Mouse (Mus musculus) R1 (cell line): ENCODE data around the gene G6pc.
"Not testable (repeated sequence)": the region's sequence is repeated elsewhere in the genome, so short reads cannot be mapped to it uniquely, and the experiment has no call there.

Experiments used
- DNase-seq: peaks from one replicate; pipeline ENCODE4 v3.0.0-alpha.2; 2018; ENCODE audit warnings: low read depth, low spot score

Gene G6pc

GRCm38 (mm10) chr11:101367326-101367935 lies at the start of gene G6pc:
Gene G6pc (plus strand): TSS chr11:101367561.
- DNase-seq, result no peak

- DNase-seq, result peak; percentile 82
Observed at GRCm38 (mm10) chr11:101323609-101324008, 43.8 kb upstream of the G6pc start.

- DNase-seq, result no peak
Observed at GRCm38 (mm10) chr11:101324763-101325162, 42.6 kb upstream of the G6pc start, which contains the start of gene Aoc2. Gene Aoc2 (plus strand): TSS chr11:101325063.

- DNase-seq, result not testable (repeated sequence)
Observed at GRCm38 (mm10) chr11:101325201-101325600, 42.2 kb upstream of the G6pc start.

GRCm38 (mm10) chr11:101326147-101326546 lies 41.2 kb upstream of the G6pc start:
- DNase-seq, result no peak

- DNase-seq, result peak; percentile 40
Observed at GRCm38 (mm10) chr11:101327311-101327710, 40.0 kb upstream of the G6pc start.

GRCm38 (mm10) chr11:101328941-101329635 lies 38.3 kb upstream of the G6pc start:
- DNase-seq, result no peak

GRCm38 (mm10) chr11:101330371-101330924 lies 36.9 kb upstream of the G6pc start, which contains the start of gene Aoc3:
Gene Aoc3 (plus strand): TSS chr11:101330605.
- no peak for DNase-seq

- DNase-seq, result not testable (repeated sequence)
Observed at GRCm38 (mm10) chr11:101330961-101331360, 36.4 kb upstream of the G6pc start.

- no peak for DNase-seq
Observed at GRCm38 (mm10) chr11:101332537-101332936, 34.8 kb upstream of the G6pc start.

GRCm38 (mm10) chr11:101334023-101334422 lies 33.3 kb upstream of the G6pc start:
- peak; percentile 57 for DNase-seq

- peak; percentile 60 for DNase-seq
Observed at GRCm38 (mm10) chr11:101334516-101334915, 32.8 kb upstream of the G6pc start.

- peak; percentile 45 for DNase-seq
Observed at GRCm38 (mm10) chr11:101335685-101336084, 31.7 kb upstream of the G6pc start.

- peak; percentile 58 for DNase-seq
Observed at GRCm38 (mm10) chr11:101338123-101338760, 29.1 kb upstream of the G6pc start.

- peak; percentile 92 for DNase-seq
Observed at GRCm38 (mm10) chr11:101347083-101347775, 20.1 kb upstream of the G6pc start.

GRCm38 (mm10) chr11:101348774-101349173 lies 18.6 kb upstream of the G6pc start:
- DNase-seq, result no peak

GRCm38 (mm10) chr11:101349216-101349615 lies 18.1 kb upstream of the G6pc start:
- no peak for DNase-seq

- DNase-seq, result no peak
Observed at GRCm38 (mm10) chr11:101351100-101351720, 16.2 kb upstream of the G6pc start.

GRCm38 (mm10) chr11:101351721-101352111 lies 15.6 kb upstream of the G6pc start:
- no peak for DNase-seq

GRCm38 (mm10) chr11:101353436-101353835 lies 13.9 kb upstream of the G6pc start:
- no peak for DNase-seq

- no peak for DNase-seq
Observed at GRCm38 (mm10) chr11:101354438-101355010, 12.8 kb upstream of the G6pc start.
